Mouse (Mus musculus) G1E (cell line): Measurements from ENCODE around the gene Tns4. TPM values are rescaled to one million over a fixed set of nuclear protein-coding genes. Genes with fewer than 3 reads are reported as not detected.

Experiments used
- ATAC-seq: 2 replicates; pipeline ENCODE4 v1.8.0; 2016; ENCODE audit warnings: mild to moderate bottlenecking; ENCODE audit not compliant: insufficient number of reproducible peaks, poor library complexity, low FRiP score, severe bottlenecking; ENCODE audit errors: extremely low read depth
- DNase-seq: peaks from one replicate; pipeline ENCODE4 v3.0.0; 2012; ENCODE audit warnings: low spot score
- H3K27me3 ChIP-seq: 2 replicates; pipeline ENCODE4 v1.6.1; 2012; ENCODE audit warnings: mild to moderate bottlenecking, low read length, inconsistent platforms; ENCODE audit not compliant: insufficient read depth
- H3K36me3 ChIP-seq: replicated peaks from 2 replicates; pipeline ENCODE3; 2012; ENCODE audit warnings: mild to moderate bottlenecking, inconsistent platforms
- H3K4me1 ChIP-seq: 2 replicates; pipeline ENCODE4 v1.6.1; 2012; ENCODE audit warnings: low read depth, low read length, inconsistent platforms, mixed read lengths; ENCODE audit not compliant: insufficient read depth
- H3K4me3 ChIP-seq: 2 replicates; pipeline ENCODE4 v1.5.1; 2012; ENCODE audit warnings: low read depth, mild to moderate bottlenecking, inconsistent platforms, low read length, moderate library complexity, mixed read lengths
- H3K9me3 ChIP-seq: replicated peaks from 2 replicates; pipeline ENCODE4 v1.6.1; 2012; ENCODE audit warnings: inconsistent platforms
- CTCF ChIP-seq: IDR thresholded peaks from 2 replicates; pipeline ENCODE4 v1.5.1; 2012; ENCODE audit warnings: low read depth, low read length, inconsistent platforms, mixed read lengths
- GATA1 ChIP-seq: IDR thresholded peaks from 2 replicates; pipeline ENCODE4 v1.6.1; 2012; ENCODE audit warnings: borderline replicate concordance, low read length, inconsistent platforms, mixed read lengths
- GATA2 ChIP-seq: IDR thresholded peaks from 2 replicates; pipeline ENCODE4 v1.6.1; 2012; ENCODE audit warnings: low read depth, low read length, inconsistent platforms, borderline replicate concordance
- POLR2AphosphoS5 ChIP-seq: IDR thresholded peaks from 2 replicates; pipeline ENCODE4 v1.6.1; 2012; ENCODE audit warnings: low read depth, low read length, inconsistent platforms; ENCODE audit not compliant: insufficient replicate concordance
- TAL1 ChIP-seq: conservative IDR thresholded peaks from 2 replicates; pipeline ENCODE4 v1.6.1; 2012; ENCODE audit warnings: low read depth, low read length, inconsistent platforms, mixed read lengths
- polyA plus RNA-seq: library from polyadenylated mRNA; stranded (reverse); fragments of >175 nt; gene quantifications from 2 replicates; pipeline ENCODE4 v1.2.3, GENCODE M21; 2012
- total RNA-seq, 2 experiments: library from RNA; stranded (forward) in 1 of 2; stranded (reverse) in 1 of 2; fragments of 200-1000 nt in 1 of 2; fragments of >200 nt in 1 of 2; fragmentation: Nextera tagmentation in 1 of 2; gene quantifications; 2 replicates each; pipeline ENCODE4 v1.2.3; 2014 to 2017

The Tns4 gene
- total and polyA plus RNA-seq, 3 experiments, result 0.22 to 1.4 TPM; not detected in 1

DNA sequence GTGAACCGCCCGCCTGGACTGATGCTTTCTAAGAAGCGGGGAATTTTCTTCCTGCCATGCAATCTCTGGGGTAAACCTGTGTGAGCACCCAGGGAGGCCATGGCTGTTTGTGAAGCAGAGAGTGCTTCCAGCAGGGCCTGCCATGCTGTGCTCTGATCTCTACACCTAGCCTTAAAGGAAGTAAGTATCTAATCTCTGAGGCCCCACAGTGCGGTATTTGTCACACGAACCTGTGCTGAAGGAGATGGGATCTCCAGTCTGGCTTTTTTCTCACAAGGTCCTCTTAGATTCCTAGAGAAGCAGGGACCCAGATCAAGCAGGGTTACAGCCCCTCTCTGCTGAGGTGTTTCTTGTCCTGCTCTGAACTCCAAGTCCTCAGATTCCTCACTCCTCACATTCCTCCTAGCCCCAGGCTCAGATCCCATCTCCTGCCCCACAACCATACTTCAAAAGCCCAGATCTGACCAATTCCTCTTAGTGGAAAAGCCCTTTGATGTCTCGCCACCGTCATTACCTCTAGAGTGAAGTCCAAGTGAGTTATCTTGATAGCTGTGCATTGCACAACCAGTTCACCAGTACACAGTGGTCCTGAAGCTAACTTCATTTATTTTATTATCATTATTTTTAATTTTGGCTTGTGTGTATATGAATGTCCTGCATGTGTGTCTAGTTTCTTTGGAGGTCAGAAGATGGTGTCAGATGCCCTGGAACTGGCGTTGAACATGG, 25.5 kb downstream of the Tns4 start:
- TF ChIP-seq GATA1 (no peak), CTCF (no peak), POLR2AphosphoS5 (no peak), GATA2 (no peak), TAL1 (no peak)
- DNase-seq (no peak), ATAC-seq (no peak)
- Histone ChIP-seq H3K36me3 (no peaks in the 10 kb centered on the region), H3K4me3 (no peak overlapping the region), H3K4me1 (peaks cover 39% of the 10 kb centered on the region), H3K27me3 (peaks cover 45% of the 10 kb centered on the region), H3K9me3 (no peaks in the 10 kb centered on the region)

DNA sequence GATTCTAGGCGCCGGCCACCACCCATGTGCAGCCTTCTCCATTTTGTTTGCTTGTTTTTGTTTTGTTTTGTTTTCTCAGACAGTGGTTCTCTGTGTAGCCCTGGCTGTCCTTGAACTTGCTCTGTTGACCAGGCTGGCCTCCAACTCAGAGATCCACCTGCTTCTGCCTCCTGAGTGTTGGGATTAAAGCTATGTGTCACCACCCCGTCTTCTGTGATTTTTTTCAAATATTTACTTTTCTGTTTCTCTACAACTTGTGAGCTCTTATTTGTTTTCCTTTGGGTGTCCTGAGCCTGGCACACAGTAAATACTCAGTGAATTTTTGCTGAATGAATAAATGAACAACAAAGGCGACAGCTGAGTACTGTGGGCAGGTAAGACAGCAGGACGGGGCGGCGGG, 26.4 kb downstream of the Tns4 start:
- ATAC-seq, result no peak
- Histone ChIP-seq H3K36me3 (no peaks in the 10 kb centered on the region), H3K27me3 (peaks cover 41% of the 10 kb centered on the region), H3K4me3 (no peak overlapping the region), H3K9me3 (no peaks in the 10 kb centered on the region), H3K4me1 (peaks cover 33% of the 10 kb centered on the region)
- no peak for DNase-seq
- TF ChIP-seq CTCF, result no peak
- TF ChIP-seq GATA2, result no peak
- TF ChIP-seq POLR2AphosphoS5, result no peak
- no peak for TF ChIP-seq GATA1
- no peak for TF ChIP-seq TAL1

DNA sequence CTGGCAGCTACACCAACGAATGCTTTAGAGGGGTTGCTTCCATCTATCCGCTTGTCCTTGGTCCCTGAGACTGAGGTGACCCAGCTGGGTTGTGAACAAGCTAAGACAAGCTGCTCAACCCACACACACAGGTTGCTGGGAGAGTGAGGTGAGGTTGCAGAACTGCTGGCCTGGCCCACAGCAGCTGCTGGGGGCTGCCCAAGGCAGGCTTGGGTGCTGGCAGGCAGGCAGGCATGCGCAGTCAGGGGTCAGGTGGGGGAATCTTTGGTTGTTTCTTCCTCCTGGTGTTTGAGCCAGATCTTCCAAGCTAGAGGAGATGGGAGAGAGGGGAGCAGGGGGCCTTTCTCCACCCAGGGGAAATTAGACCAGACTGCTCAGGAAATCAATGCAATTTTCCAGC, 28.7 kb downstream of the Tns4 start:
- ATAC-seq (no peak), DNase-seq (no peak)
- Histone ChIP-seq H3K4me3 (no peak overlapping the region), H3K4me1 (peaks cover 24% of the 10 kb centered on the region), H3K9me3 (peaks cover 3% of the 10 kb centered on the region; the same call in 1 of the 2 replicates), H3K36me3 (no peaks in the 10 kb centered on the region), H3K27me3 (peaks cover 50% of the 10 kb centered on the region)
- TF ChIP-seq TAL1, result no peak
- TF ChIP-seq GATA2, result no peak
- no peak for TF ChIP-seq GATA1
- no peak for TF ChIP-seq POLR2AphosphoS5
- TF ChIP-seq CTCF, result no peak

DNA sequence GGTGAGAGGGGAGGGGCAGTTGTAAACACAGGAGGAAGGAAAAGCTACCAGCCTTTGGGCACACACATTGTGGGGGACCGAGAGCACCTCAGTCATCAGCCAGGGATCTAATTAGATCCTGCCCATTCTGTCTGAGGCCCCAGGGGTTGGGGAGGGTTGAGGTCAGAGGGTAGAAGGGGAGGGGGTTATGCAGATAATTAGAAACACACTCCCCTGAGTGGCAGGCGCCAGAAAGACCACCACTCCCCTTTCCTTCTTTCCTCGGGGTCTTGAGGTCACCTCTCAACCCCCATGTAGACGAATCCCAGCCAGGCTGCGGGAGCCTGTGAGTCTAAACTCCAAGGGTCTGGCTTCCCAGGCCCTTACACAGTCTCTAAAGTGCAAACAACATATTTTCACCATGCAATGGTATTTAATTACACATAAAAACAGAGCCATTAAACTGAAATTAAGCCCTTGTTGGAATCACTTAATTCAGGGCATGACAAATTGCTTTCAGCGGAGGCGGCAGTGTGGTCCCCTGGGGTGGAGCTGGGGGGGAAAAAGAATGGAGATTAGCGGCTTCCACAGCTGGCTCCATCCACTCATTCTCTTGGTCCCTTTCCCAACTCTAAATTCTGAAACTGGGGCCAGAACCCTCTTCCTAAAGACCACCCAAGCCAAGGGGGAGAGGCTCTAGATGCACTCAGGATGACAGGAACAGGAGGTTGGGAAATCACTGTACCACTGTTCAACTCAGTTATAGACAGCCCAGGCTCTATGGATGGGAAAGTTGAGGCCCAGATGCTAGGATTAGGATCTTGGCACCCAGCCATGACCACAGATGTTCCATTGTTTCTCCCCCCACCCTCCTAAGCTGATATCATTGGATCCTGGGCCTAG, 33.3 kb downstream of the Tns4 start:
- no peak overlapping the region for H3K4me3 ChIP-seq
- ATAC-seq (no peak), DNase-seq (no peak)
- H3K36me3 ChIP-seq, result no peaks in the 10 kb centered on the region
- TF ChIP-seq GATA2, result no peak
- TF ChIP-seq POLR2AphosphoS5, result no peak
- TF ChIP-seq TAL1, result no peak
- no peak for TF ChIP-seq CTCF
- no peak for TF ChIP-seq GATA1
- H3K27me3 ChIP-seq, result peaks cover 57% of the 10 kb centered on the region
- peaks cover 6% of the 10 kb centered on the region for H3K4me1 ChIP-seq
- peaks cover 3% of the 10 kb centered on the region; the same call in 1 of the 2 replicates for H3K9me3 ChIP-seq

DNA sequence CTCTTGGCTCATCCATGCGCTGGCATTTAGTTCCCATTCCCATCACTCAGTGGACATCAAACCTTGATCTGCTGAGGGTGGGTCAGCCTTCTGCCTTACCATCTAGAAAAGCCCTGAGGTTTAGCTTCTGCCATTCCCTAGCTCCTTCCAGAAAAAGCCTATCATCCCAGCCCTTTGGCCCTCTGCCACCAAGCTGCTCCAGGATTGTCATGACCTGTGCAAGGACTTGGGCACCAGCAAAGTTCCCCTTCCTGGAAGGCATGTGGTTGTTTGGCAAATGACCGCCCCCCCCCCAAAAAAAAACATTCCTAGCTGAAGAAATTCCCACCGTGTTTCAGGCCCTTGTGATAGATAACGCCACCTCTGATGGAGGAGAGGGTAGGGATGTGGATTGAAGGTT, 34.0 kb downstream of the Tns4 start:
- Histone ChIP-seq H3K36me3 (no peaks in the 10 kb centered on the region), H3K9me3 (peaks cover 3% of the 10 kb centered on the region; the same call in 1 of the 2 replicates), H3K4me3 (no peak overlapping the region), H3K4me1 (peaks cover 4% of the 10 kb centered on the region), H3K27me3 (peaks cover 53% of the 10 kb centered on the region)
- TF ChIP-seq POLR2AphosphoS5, result no peak
- no peak for TF ChIP-seq TAL1
- no peak for TF ChIP-seq GATA2
- TF ChIP-seq CTCF, result no peak
- no peak for TF ChIP-seq GATA1
- no peak for DNase-seq
- ATAC-seq, result no peak

DNA sequence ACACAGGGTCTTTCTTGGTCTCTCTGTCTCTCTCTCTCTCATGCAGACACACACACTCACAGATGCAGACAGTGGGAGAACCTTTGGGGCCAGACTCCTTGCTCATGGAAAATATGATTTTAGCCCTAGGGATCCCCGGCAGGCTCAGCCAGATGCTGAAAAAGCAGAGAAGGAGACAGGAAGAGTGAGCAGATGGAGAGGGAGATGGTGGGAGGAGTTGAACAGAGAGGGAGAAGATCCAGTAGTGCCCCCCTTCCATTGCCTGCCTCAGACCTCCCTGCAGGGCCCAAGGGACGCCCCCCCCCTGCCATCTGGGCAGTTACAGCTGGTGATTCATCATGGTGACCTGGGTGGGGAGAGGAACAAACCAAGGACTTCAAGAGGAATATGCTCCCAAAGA, 41.5 kb downstream of the Tns4 start:
- Histone ChIP-seq H3K36me3 (peaks cover 2% of the 10 kb centered on the region), H3K9me3 (no peaks in the 10 kb centered on the region), H3K4me1 (no peaks in the 10 kb centered on the region), H3K27me3 (peaks cover 81% of the 10 kb centered on the region), H3K4me3 (no peak overlapping the region)
- ATAC-seq, result no peak
- DNase-seq, result no peak
- TF ChIP-seq GATA2 (no peak), POLR2AphosphoS5 (no peak), GATA1 (no peak), CTCF (no peak), TAL1 (no peak)
